21 mouse cellular contexts compared by ENCODE assay signal in the genomic region with DNA sequence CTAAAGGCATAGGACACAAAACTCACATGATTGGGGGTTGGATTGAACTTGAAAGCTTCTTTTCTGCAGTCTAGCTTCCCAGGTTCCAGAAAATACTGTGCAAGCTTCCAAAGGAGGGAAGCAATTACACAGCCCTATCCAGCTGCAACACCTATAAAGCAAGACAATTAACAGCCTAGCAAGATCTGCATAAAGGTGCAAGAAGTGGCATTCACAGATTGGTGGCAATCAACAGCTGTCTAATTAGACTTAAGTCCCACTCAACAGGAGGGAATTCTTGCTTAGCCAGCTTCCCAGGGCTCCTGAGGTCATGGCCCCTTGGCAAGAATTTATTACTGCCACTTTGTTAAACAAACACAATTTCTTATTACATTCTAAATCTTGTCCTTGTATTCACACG.
DNase-seq lines count a peak whose midpoint lies in the region; ATAC-seq and TF ChIP-seq lines count a peak whose summit lies in the region.
"Had no signal": no experiment of that assay in that cellular context is flagged by ENCODE, and none has a peak within 500 bp of the region (broad histone marks: within the 10 kb centered on the region; RNA-seq: fewer than 3 reads in every experiment).

No protein-coding gene starts in this region.

- H3K4me1 ChIP-seq in forebrain, embryonic 11.5 days (replicated peaks; ENCODE audit: control insufficient read depth, insufficient read depth, low read length): no peaks in the 10 kb centered on the region; the same call in 1 of the 2 replicates
- H3K4me1 ChIP-seq in forebrain, postnatal 0 days (ENCODE audit: insufficient read depth): no peaks in the 10 kb centered on the region
- H3K4me1 ChIP-seq in heart, embryonic 10.5 days: no peaks in the 10 kb centered on the region
- no peaks in the 10 kb centered on the region for H3K4me1 ChIP-seq in neural tube, embryonic 15.5 days
- H3K4me1 ChIP-seq: embryonic facial prominence, embryonic 13.5 days; hindbrain, embryonic 12.5 days had no signal

- no peaks in the 10 kb centered on the region for H3K9me3 ChIP-seq in forebrain, embryonic 11.5 days (ENCODE audit: control insufficient read depth, low read length)
- no peaks in the 10 kb centered on the region; the same call in 1 of the 2 replicates for H3K9me3 ChIP-seq in forebrain, postnatal 0 days (ENCODE audit: low read length)
- no peaks in the 10 kb centered on the region for H3K9me3 ChIP-seq in heart, embryonic 10.5 days
- H3K9me3 ChIP-seq in neural tube, embryonic 15.5 days (replicated peaks): 0 out of 2 replicates have a peak, but pooled peaks cover 4% of the 10 kb centered on the region

- WGBS in forebrain, embryonic 11.5 days: 3% methylated on average over 1 of the region's 1 CpGs
- 11% methylated on average over 1 of the region's 1 CpGs for WGBS in forebrain, postnatal 0 days
- WGBS in heart, embryonic 10.5 days: 18% methylated on average over 1 of the region's 1 CpGs
- 3% methylated on average over 1 of the region's 1 CpGs for WGBS in neural tube, embryonic 15.5 days

- TF ChIP-seq CTCF in forebrain, postnatal 0 days (IDR thresholded peaks at IDR 0.05; ENCODE audit: low read depth): no peak
- TF ChIP-seq CTCF in brain, embryonic 14.5 days (IDR thresholded peaks at IDR 0.05; ENCODE audit: borderline replicate concordance, extremely low read depth, insufficient read depth, insufficient read length): no peak

- H3K27ac ChIP-seq in forebrain, embryonic 11.5 days (ENCODE audit: low read depth, low read length): no peak overlapping the region
- H3K27ac ChIP-seq in forebrain, postnatal 0 days (ENCODE audit: low read depth, low read length): no peak overlapping the region
- H3K27ac ChIP-seq in heart, embryonic 10.5 days: no peak overlapping the region
- H3K27ac ChIP-seq in neural tube, embryonic 15.5 days (replicated peaks): no peak overlapping the region
- H3K27ac ChIP-seq: embryonic facial prominence, embryonic 13.5 days; hindbrain, embryonic 12.5 days had no signal

- peak; percentile 55 for DNase-seq in forebrain, embryonic 11.5 days (ENCODE audit: low spot score)
- no peak for DNase-seq in forebrain, postnatal 0 days
- DNase-seq in brain, embryonic 14.5 days (ENCODE audit: low read depth): peak; percentile 36
- peak; percentile 24 for DNase-seq in embryo, embryonic 9.5 days (ENCODE audit: extremely low spot score)
- peak; percentile 44 for DNase-seq in mesoderm, embryonic 11.5 days (ENCODE audit: low read depth, low spot score)
- DNase-seq in heart, embryonic 10.5 days (ENCODE audit: low spot score): no peak
- DNase-seq: adrenal gland, adult 8-10 months; adrenal gland, postnatal 36 days; cerebellum, adult 11-12 months; cerebellum, adult 9-11 months; cerebellum, postnatal 36 days; gastrocnemius, postnatal 36 days; heart, adult 11 months; heart, postnatal 10 days; heart, postnatal 4 days; kidney, adult 11 months had no signal

- H3K27me3 ChIP-seq in forebrain, embryonic 11.5 days (ENCODE audit: control insufficient read depth, insufficient read depth, low read length): no peaks in the 10 kb centered on the region
- H3K27me3 ChIP-seq in forebrain, postnatal 0 days (ENCODE audit: insufficient read depth, low read length): no peaks in the 10 kb centered on the region
- H3K27me3 ChIP-seq in heart, embryonic 10.5 days (ENCODE audit: insufficient read depth, poor library complexity, severe bottlenecking): no peaks in the 10 kb centered on the region
- H3K27me3 ChIP-seq in neural tube, embryonic 15.5 days (replicated peaks): no peaks in the 10 kb centered on the region
- H3K27me3 ChIP-seq: embryonic facial prominence, embryonic 13.5 days; hindbrain, embryonic 12.5 days had no signal

- no peaks in the 10 kb centered on the region for H3K36me3 ChIP-seq in forebrain, embryonic 11.5 days (ENCODE audit: control insufficient read depth, insufficient read depth, low read length)
- H3K36me3 ChIP-seq in forebrain, postnatal 0 days (ENCODE audit: insufficient read depth): no peaks in the 10 kb centered on the region
- H3K36me3 ChIP-seq in heart, embryonic 10.5 days: no peaks in the 10 kb centered on the region
- no peaks in the 10 kb centered on the region for H3K36me3 ChIP-seq in neural tube, embryonic 15.5 days
- H3K36me3 ChIP-seq: embryonic facial prominence, embryonic 13.5 days; hindbrain, embryonic 12.5 days had no signal

- no peak for TF ChIP-seq POLR2A in brain, embryonic 14.5 days (IDR thresholded peaks at IDR 0.05; ENCODE audit: borderline replicate concordance, extremely low read depth, insufficient read depth, insufficient read length, poor library complexity, severe bottlenecking)

- ATAC-seq in forebrain, embryonic 11.5 days (replicated peaks; ENCODE audit: low FRiP score): peak; percentile 63
- ATAC-seq in forebrain, postnatal 0 days: no peak
- ATAC-seq in neural tube, embryonic 15.5 days (ENCODE audit: low FRiP score): no peak
- no peak for ATAC-seq in activated CD4-positive, CD25-positive, alpha-beta regulatory T cell, adult 4 months
- ATAC-seq: hindbrain, embryonic 16.5 days had no signal

- H3K4me3 ChIP-seq in forebrain, embryonic 11.5 days (ENCODE audit: low read depth, low read length): no peak overlapping the region
- H3K4me3 ChIP-seq in forebrain, postnatal 0 days (ENCODE audit: low read depth, low read length): no peak overlapping the region
- H3K4me3 ChIP-seq in heart, embryonic 10.5 days: no peak overlapping the region
- no peak overlapping the region for H3K4me3 ChIP-seq in neural tube, embryonic 15.5 days (replicated peaks)
- H3K4me3 ChIP-seq: embryonic facial prominence, embryonic 13.5 days; hindbrain, embryonic 12.5 days had no signal

- H3K9ac ChIP-seq in forebrain, embryonic 11.5 days (ENCODE audit: low read length): no peak overlapping the region
- H3K9ac ChIP-seq in forebrain, postnatal 0 days: no peak overlapping the region
- no peak overlapping the region for H3K9ac ChIP-seq in neural tube, embryonic 15.5 days (replicated peaks)
- H3K9ac ChIP-seq: embryonic facial prominence, embryonic 13.5 days; hindbrain, embryonic 12.5 days had no signal

- no peak overlapping the region for H3K4me2 ChIP-seq in forebrain, embryonic 11.5 days (ENCODE audit: low read depth, low read length, severe bottlenecking)
- no peak overlapping the region for H3K4me2 ChIP-seq in forebrain, postnatal 0 days (ENCODE audit: low read depth)
- H3K4me2 ChIP-seq in neural tube, embryonic 15.5 days: no peak overlapping the region
- H3K4me2 ChIP-seq: embryonic facial prominence, embryonic 13.5 days; hindbrain, embryonic 12.5 days had no signal

Comparison
In these comparisons a context has a peak if more than half of its experiments do, and no peak if none do; other contexts are left out.
1. DNase-seq: peak in forebrain, embryonic 11.5 days (single experiment), brain, embryonic 14.5 days (single experiment), embryo, embryonic 9.5 days (single experiment) and mesoderm, embryonic 11.5 days (single experiment); none in forebrain, postnatal 0 days (single experiment) and heart, embryonic 10.5 days (single experiment).